10 mouse cellular contexts compared by ENCODE assay signal in genomic region chr14:70832042-70832441, GRCm38 (mm10).
A peak's percentile ranks its signal among the peaks of the same experiment; 100 is the strongest.
DNase-seq lines count a peak whose midpoint lies in the region; ATAC-seq lines count a peak whose summit lies in the region.
"Had no signal": no experiment of that assay in that cellular context is flagged by ENCODE, and none has a peak within 500 bp of the region (broad histone marks: within the 10 kb centered on the region; RNA-seq: fewer than 3 reads in every experiment).

No protein-coding gene starts in this region.

- H3K4me1 ChIP-seq in intestine, embryonic 16.5 days (ENCODE audit: control insufficient read depth, insufficient read depth, low read length) = peaks cover 4% of the 10 kb centered on the region; the same call in 1 of the 2 replicates
- H3K4me1 ChIP-seq in intestine, embryonic 15.5 days (replicated peaks) = no peaks in the 10 kb centered on the region
- no peaks in the 10 kb centered on the region for H3K4me1 ChIP-seq in midbrain, embryonic 11.5 days (ENCODE audit: control insufficient read depth, insufficient read depth, low read length)
- no peaks in the 10 kb centered on the region for H3K4me1 ChIP-seq in midbrain, embryonic 10.5 days
- H3K4me1 ChIP-seq: limb, embryonic 15.5 days had no signal

- no peak overlapping the region for H3K9ac ChIP-seq in intestine, embryonic 16.5 days (ENCODE audit: low read depth, low read length)
- no peak overlapping the region for H3K9ac ChIP-seq in intestine, embryonic 15.5 days
- H3K9ac ChIP-seq in midbrain, embryonic 11.5 days (ENCODE audit: low read length) = no peak overlapping the region
- H3K9ac ChIP-seq: limb, embryonic 15.5 days had no signal

- no peak overlapping the region for H3K27ac ChIP-seq in intestine, embryonic 16.5 days (ENCODE audit: low read length)
- no peak overlapping the region for H3K27ac ChIP-seq in intestine, embryonic 15.5 days
- no peak overlapping the region for H3K27ac ChIP-seq in midbrain, embryonic 11.5 days (ENCODE audit: low read depth, low read length)
- H3K27ac ChIP-seq in midbrain, embryonic 10.5 days (replicated peaks) = no peak overlapping the region
- H3K27ac ChIP-seq: limb, embryonic 15.5 days had no signal

- H3K4me3 ChIP-seq in intestine, embryonic 16.5 days (ENCODE audit: low read length) = no peak overlapping the region
- H3K4me3 ChIP-seq in intestine, embryonic 15.5 days (replicated peaks) = no peak overlapping the region
- H3K4me3 ChIP-seq in midbrain, embryonic 11.5 days (ENCODE audit: low read depth, low read length) = no peak overlapping the region
- no peak overlapping the region for H3K4me3 ChIP-seq in midbrain, embryonic 10.5 days
- H3K4me3 ChIP-seq: limb, embryonic 15.5 days had no signal

- no peaks in the 10 kb centered on the region for H3K27me3 ChIP-seq in intestine, embryonic 16.5 days (replicated peaks; ENCODE audit: control insufficient read depth, insufficient read depth, low read length)
- no peaks in the 10 kb centered on the region for H3K27me3 ChIP-seq in intestine, embryonic 15.5 days (replicated peaks)
- no peaks in the 10 kb centered on the region for H3K27me3 ChIP-seq in midbrain, embryonic 11.5 days (ENCODE audit: control insufficient read depth, insufficient read depth, low read length)
- H3K27me3 ChIP-seq in midbrain, embryonic 10.5 days (ENCODE audit: low read depth, poor library complexity, severe bottlenecking) = no peaks in the 10 kb centered on the region
- H3K27me3 ChIP-seq: limb, embryonic 15.5 days had no signal

- 71% methylated on average over 3 of the region's 3 CpGs for WGBS in intestine, embryonic 16.5 days
- 73% methylated on average over 3 of the region's 3 CpGs for WGBS in intestine, embryonic 15.5 days
- WGBS in midbrain, embryonic 11.5 days = 72% methylated on average over 3 of the region's 3 CpGs
- 79% methylated on average over 3 of the region's 3 CpGs for WGBS in midbrain, embryonic 10.5 days

- no peaks in the 10 kb centered on the region for H3K9me3 ChIP-seq in intestine, embryonic 16.5 days (ENCODE audit: control insufficient read depth, low read length)
- H3K9me3 ChIP-seq in intestine, embryonic 15.5 days = no peaks in the 10 kb centered on the region
- H3K9me3 ChIP-seq in midbrain, embryonic 11.5 days (ENCODE audit: control insufficient read depth, low read length) = no peaks in the 10 kb centered on the region
- no peaks in the 10 kb centered on the region for H3K9me3 ChIP-seq in midbrain, embryonic 10.5 days (replicated peaks)
- H3K9me3 ChIP-seq: limb, embryonic 15.5 days had no signal

- H3K4me2 ChIP-seq in intestine, embryonic 16.5 days (ENCODE audit: low read depth, low read length) = no peak overlapping the region
- no peak overlapping the region for H3K4me2 ChIP-seq in intestine, embryonic 15.5 days (replicated peaks)
- H3K4me2 ChIP-seq in midbrain, embryonic 11.5 days = no peak overlapping the region
- H3K4me2 ChIP-seq: limb, embryonic 15.5 days had no signal

- peak; percentile 48 to 49 for DNase-seq in cerebellum, postnatal 10 days
- DNase-seq in cerebellum, adult 11 months = no peak
- DNase-seq in midbrain, embryonic 11.5 days (ENCODE audit: low spot score, missing footprints) = peak; percentile 85
- no peak for DNase-seq in midbrain, embryonic 10.5 days (ENCODE audit: low spot score)
- DNase-seq in retina, embryonic 14.5 days (ENCODE audit: low spot score) = peak; percentile 27
- DNase-seq in left cerebral cortex, adult 9 months (ENCODE audit: low spot score in 2 of 2) = no peak
- DNase-seq: adrenal gland, postnatal 10 days had no signal

- 0 out of 2 replicates have a peak, but pooled peaks have one; percentile 11 for ATAC-seq in intestine, embryonic 16.5 days
- no peak for ATAC-seq in intestine, embryonic 15.5 days
- no peak for ATAC-seq in midbrain, embryonic 11.5 days (ENCODE audit: low FRiP score)

- H3K36me3 ChIP-seq in intestine, embryonic 16.5 days (ENCODE audit: control insufficient read depth, insufficient read depth, low read length) = no peaks in the 10 kb centered on the region
- H3K36me3 ChIP-seq in intestine, embryonic 15.5 days = no peaks in the 10 kb centered on the region
- no peaks in the 10 kb centered on the region for H3K36me3 ChIP-seq in midbrain, embryonic 11.5 days (ENCODE audit: control insufficient read depth, insufficient read depth, low read length)
- H3K36me3 ChIP-seq in midbrain, embryonic 10.5 days = no peaks in the 10 kb centered on the region
- H3K36me3 ChIP-seq: limb, embryonic 15.5 days had no signal

Comparison
In these comparisons a context has a peak if more than half of its experiments do, and no peak if none do; other contexts are left out.
1. DNase-seq: peak in cerebellum, postnatal 10 days (2 of 2), midbrain, embryonic 11.5 days (single experiment) and retina, embryonic 14.5 days (single experiment); none in cerebellum, adult 11 months (single experiment), midbrain, embryonic 10.5 days (single experiment) and left cerebral cortex, adult 9 months (0 of 2).